Mouse (Mus musculus): ENCODE results near the gene Gsta2. TPM values are rescaled to one million over a fixed set of nuclear protein-coding genes. Genes with fewer than 3 reads are reported as not detected.

Gsta2 gene
- polyA plus RNA-seq, 1 experiment from 2014 or later, result not detected

- DNase-seq (ENCODE audit: low spot score) (no peak), ATAC-seq (replicated peaks; ENCODE audit: low FRiP score) (no peak)
- WGBS, result 88% methylated on average over 7 of the region's 7 CpGs
- Histone ChIP-seq H3K9ac (ENCODE audit: low read length) (no peak overlapping the region), H3K27me3 (ENCODE audit: control insufficient read depth, insufficient read depth, low read length) (no peaks in the 10 kb centered on the region), H3K9me3 (ENCODE audit: control insufficient read depth, low read length) (no peaks in the 10 kb centered on the region), H3K27ac (ENCODE audit: low read depth, low read length) (no peak overlapping the region), H3K4me3 (ENCODE audit: low read depth, low read length) (no peak overlapping the region), H3K4me2 (ENCODE audit: low read depth, low read length, severe bottlenecking) (no peak overlapping the region), H3K4me1 (replicated peaks; ENCODE audit: control insufficient read depth, insufficient read depth, low read length) (no peaks in the 10 kb centered on the region), H3K36me3 (ENCODE audit: control insufficient read depth, insufficient read depth, low read length) (no peaks in the 10 kb centered on the region)
Observed at GRCm38 (mm10) chr9:78386947-78387346, 31.4 kb upstream of the Gsta2 start.

GRCm38 (mm10) chr9:78385893-78386292, 30.3 kb upstream of the Gsta2 start:
- no peak overlapping the region for H3K4me3 ChIP-seq (ENCODE audit: low read depth, low read length)
- DNase-seq (ENCODE audit: low spot score), result no peak

GRCm38 (mm10) chr9:78378113-78378785, 22.7 kb upstream of the Gsta2 start, which contains the start of gene Ooep:
Gene Ooep (minus strand): TSS chr9:78378725.
- Histone ChIP-seq H3K9ac (ENCODE audit: low read length) (peak within 1 kb of the TSS; percentile 51; the same call in 1 of the 2 replicates), H3K36me3 (ENCODE audit: control insufficient read depth, insufficient read depth, low read length) (no peaks in the 10 kb centered on the region), H3K27ac (ENCODE audit: low read depth, low read length) (no peak within 1 kb of the TSS), H3K27me3 (ENCODE audit: control insufficient read depth, insufficient read depth, low read length) (no peaks in the 10 kb centered on the region), H3K9me3 (ENCODE audit: control insufficient read depth, low read length) (no peaks in the 10 kb centered on the region), H3K4me3 (ENCODE audit: low read depth, low read length) (peak within 1 kb of the TSS; percentile 31), H3K4me1 (replicated peaks; ENCODE audit: control insufficient read depth, insufficient read depth, low read length) (peaks cover 7% of the 10 kb centered on the region; the same call in 1 of the 2 replicates), H3K4me2 (ENCODE audit: low read depth, low read length, severe bottlenecking) (peak within 1 kb of the TSS; percentile 65)
- WGBS, result 4% methylated on average over 18 of the region's 23 CpGs
- peak; percentile 89 for ATAC-seq (replicated peaks; ENCODE audit: low FRiP score)
- peak; percentile 83 for DNase-seq (ENCODE audit: low spot score)

More at GRCm38 (mm10) chr9:78385893-78386292, 30.3 kb upstream of the Gsta2 start:
- Histone ChIP-seq H3K4me2 (ENCODE audit: low read depth, low read length, severe bottlenecking) (no peak overlapping the region), H3K27me3 (ENCODE audit: control insufficient read depth, insufficient read depth, low read length) (no peaks in the 10 kb centered on the region), H3K9me3 (ENCODE audit: control insufficient read depth, low read length) (no peaks in the 10 kb centered on the region), H3K4me1 (replicated peaks; ENCODE audit: control insufficient read depth, insufficient read depth, low read length) (no peaks in the 10 kb centered on the region), H3K27ac (ENCODE audit: low read depth, low read length) (no peak overlapping the region), H3K36me3 (ENCODE audit: control insufficient read depth, insufficient read depth, low read length) (no peaks in the 10 kb centered on the region), H3K9ac (ENCODE audit: low read length) (no peak overlapping the region)
- WGBS, result 60% methylated on average over 3 of the region's 3 CpGs
- ATAC-seq (replicated peaks; ENCODE audit: low FRiP score), result no peak

GRCm38 (mm10) chr9:78377546-78377945, 22.0 kb upstream of the Gsta2 start:
- Histone ChIP-seq H3K4me2 (ENCODE audit: low read depth, low read length, severe bottlenecking) (peak overlapping the region; percentile 65), H3K27ac (ENCODE audit: low read depth, low read length) (no peak overlapping the region), H3K9me3 (ENCODE audit: control insufficient read depth, low read length) (no peaks in the 10 kb centered on the region), H3K4me1 (replicated peaks; ENCODE audit: control insufficient read depth, insufficient read depth, low read length) (peaks cover 7% of the 10 kb centered on the region; the same call in 1 of the 2 replicates), H3K9ac (ENCODE audit: low read length) (peak overlapping the region; percentile 51; the same call in 1 of the 2 replicates), H3K36me3 (ENCODE audit: control insufficient read depth, insufficient read depth, low read length) (no peaks in the 10 kb centered on the region), H3K27me3 (ENCODE audit: control insufficient read depth, insufficient read depth, low read length) (no peaks in the 10 kb centered on the region), H3K4me3 (ENCODE audit: low read depth, low read length) (peak overlapping the region; percentile 31)
- ATAC-seq (replicated peaks; ENCODE audit: low FRiP score) (no peak), DNase-seq (ENCODE audit: low spot score) (no peak)
- 17% methylated on average over 8 of the region's 8 CpGs for WGBS

GRCm38 (mm10) chr9:78375486-78375885, 19.9 kb upstream of the Gsta2 start:
- no peak for DNase-seq (ENCODE audit: low spot score)
- no peaks in the 10 kb centered on the region for H3K36me3 ChIP-seq (ENCODE audit: control insufficient read depth, insufficient read depth, low read length)
- H3K9me3 ChIP-seq (ENCODE audit: control insufficient read depth, low read length), result no peaks in the 10 kb centered on the region
- 81% methylated on average over 4 of the region's 4 CpGs for WGBS
- peaks cover 7% of the 10 kb centered on the region; the same call in 1 of the 2 replicates for H3K4me1 ChIP-seq (replicated peaks; ENCODE audit: control insufficient read depth, insufficient read depth, low read length)
- H3K4me2 ChIP-seq (ENCODE audit: low read depth, low read length, severe bottlenecking), result no peak overlapping the region
- H3K4me3 ChIP-seq (ENCODE audit: low read depth, low read length), result no peak overlapping the region
- ATAC-seq (replicated peaks; ENCODE audit: low FRiP score), result no peak
- no peak overlapping the region for H3K9ac ChIP-seq (ENCODE audit: low read length)
- no peak overlapping the region for H3K27ac ChIP-seq (ENCODE audit: low read depth, low read length)
- H3K27me3 ChIP-seq (ENCODE audit: control insufficient read depth, insufficient read depth, low read length), result no peaks in the 10 kb centered on the region

GRCm38 (mm10) chr9:78374885-78375389, 19.3 kb upstream of the Gsta2 start:
- H3K9me3 ChIP-seq (ENCODE audit: control insufficient read depth, low read length), result no peaks in the 10 kb centered on the region
- peaks cover 7% of the 10 kb centered on the region; the same call in 1 of the 2 replicates for H3K4me1 ChIP-seq (replicated peaks; ENCODE audit: control insufficient read depth, insufficient read depth, low read length)
- H3K27ac ChIP-seq (ENCODE audit: low read depth, low read length), result no peak overlapping the region
- WGBS, result 57% methylated on average over 1 of the region's 1 CpGs
- H3K9ac ChIP-seq (ENCODE audit: low read length), result no peak overlapping the region
- ATAC-seq (replicated peaks; ENCODE audit: low FRiP score), result no peak
- no peak overlapping the region for H3K4me2 ChIP-seq (ENCODE audit: low read depth, low read length, severe bottlenecking)
- no peak for DNase-seq (ENCODE audit: low spot score)
- H3K36me3 ChIP-seq (ENCODE audit: control insufficient read depth, insufficient read depth, low read length), result no peaks in the 10 kb centered on the region
- H3K4me3 ChIP-seq (ENCODE audit: low read depth, low read length), result no peak overlapping the region
- no peaks in the 10 kb centered on the region for H3K27me3 ChIP-seq (ENCODE audit: control insufficient read depth, insufficient read depth, low read length)

- H3K9me3 ChIP-seq (ENCODE audit: control insufficient read depth, low read length), result no peaks in the 10 kb centered on the region
- H3K4me2 ChIP-seq (ENCODE audit: low read depth, low read length, severe bottlenecking), result no peak overlapping the region
- H3K9ac ChIP-seq (ENCODE audit: low read length), result no peak overlapping the region
- 65% methylated on average over 5 of the region's 5 CpGs for WGBS
- DNase-seq (ENCODE audit: low spot score) (no peak), ATAC-seq (replicated peaks; ENCODE audit: low FRiP score) (no peak)
- H3K27me3 ChIP-seq (ENCODE audit: control insufficient read depth, insufficient read depth, low read length), result no peaks in the 10 kb centered on the region
- H3K4me3 ChIP-seq (ENCODE audit: low read depth, low read length), result no peak overlapping the region
- H3K27ac ChIP-seq (ENCODE audit: low read depth, low read length), result no peak overlapping the region
- no peaks in the 10 kb centered on the region for H3K36me3 ChIP-seq (ENCODE audit: control insufficient read depth, insufficient read depth, low read length)
- peaks cover 7% of the 10 kb centered on the region; the same call in 1 of the 2 replicates for H3K4me1 ChIP-seq (replicated peaks; ENCODE audit: control insufficient read depth, insufficient read depth, low read length)
Observed at GRCm38 (mm10) chr9:78374397-78374796, 18.8 kb upstream of the Gsta2 start.

GRCm38 (mm10) chr9:78372827-78373504, 17.4 kb upstream of the Gsta2 start:
- H3K4me2 ChIP-seq (ENCODE audit: low read depth, low read length, severe bottlenecking), result no peak overlapping the region
- ATAC-seq (replicated peaks; ENCODE audit: low FRiP score) (no peak), DNase-seq (ENCODE audit: low spot score) (no peak)
- no peak overlapping the region for H3K4me3 ChIP-seq (ENCODE audit: low read depth, low read length)
- no peaks in the 10 kb centered on the region for H3K9me3 ChIP-seq (ENCODE audit: control insufficient read depth, low read length)
- H3K9ac ChIP-seq (ENCODE audit: low read length), result no peak overlapping the region
- H3K4me1 ChIP-seq (replicated peaks; ENCODE audit: control insufficient read depth, insufficient read depth, low read length), result peaks cover 2% of the 10 kb centered on the region; the same call in 1 of the 2 replicates
- no peaks in the 10 kb centered on the region for H3K27me3 ChIP-seq (ENCODE audit: control insufficient read depth, insufficient read depth, low read length)
- H3K27ac ChIP-seq (ENCODE audit: low read depth, low read length), result no peak overlapping the region
- H3K36me3 ChIP-seq (ENCODE audit: control insufficient read depth, insufficient read depth, low read length), result no peaks in the 10 kb centered on the region
- 88% methylated on average over 10 of the region's 10 CpGs for WGBS

Measured in forebrain, embryonic 11.5 days (tissue).